Mouse (Mus musculus): ENCODE results near the gene Slc47a2.

GRCm38 (mm10) chr11:61283414-61284049 is 59.1 kb downstream of the Slc47a2 start:
- TF ChIP-seq CTCF (IDR thresholded peaks at IDR 0.05; ENCODE audit: low read depth, low read length) (no peak), GATA2 (IDR thresholded peaks at IDR 0.05; ENCODE audit: borderline replicate concordance, low read depth, low read length) (no peak)

Measured in G1E (cell line).